Mouse (Mus musculus) retina, adult 2 months (tissue): ENCODE results near the gene Pak7.
A peak's percentile ranks its signal among the peaks of the same experiment; 100 is the strongest.
"Not testable (repeated sequence)": the region's sequence is repeated elsewhere in the genome, so short reads cannot be mapped to it uniquely, and the experiment has no call there.

ENCODE experiments used
- DNase-seq: peaks from one replicate; pipeline ENCODE4 v3.0.0-alpha.2; 2012; ENCODE audit warnings: low read depth, low spot score

Pak7 gene

DNA sequence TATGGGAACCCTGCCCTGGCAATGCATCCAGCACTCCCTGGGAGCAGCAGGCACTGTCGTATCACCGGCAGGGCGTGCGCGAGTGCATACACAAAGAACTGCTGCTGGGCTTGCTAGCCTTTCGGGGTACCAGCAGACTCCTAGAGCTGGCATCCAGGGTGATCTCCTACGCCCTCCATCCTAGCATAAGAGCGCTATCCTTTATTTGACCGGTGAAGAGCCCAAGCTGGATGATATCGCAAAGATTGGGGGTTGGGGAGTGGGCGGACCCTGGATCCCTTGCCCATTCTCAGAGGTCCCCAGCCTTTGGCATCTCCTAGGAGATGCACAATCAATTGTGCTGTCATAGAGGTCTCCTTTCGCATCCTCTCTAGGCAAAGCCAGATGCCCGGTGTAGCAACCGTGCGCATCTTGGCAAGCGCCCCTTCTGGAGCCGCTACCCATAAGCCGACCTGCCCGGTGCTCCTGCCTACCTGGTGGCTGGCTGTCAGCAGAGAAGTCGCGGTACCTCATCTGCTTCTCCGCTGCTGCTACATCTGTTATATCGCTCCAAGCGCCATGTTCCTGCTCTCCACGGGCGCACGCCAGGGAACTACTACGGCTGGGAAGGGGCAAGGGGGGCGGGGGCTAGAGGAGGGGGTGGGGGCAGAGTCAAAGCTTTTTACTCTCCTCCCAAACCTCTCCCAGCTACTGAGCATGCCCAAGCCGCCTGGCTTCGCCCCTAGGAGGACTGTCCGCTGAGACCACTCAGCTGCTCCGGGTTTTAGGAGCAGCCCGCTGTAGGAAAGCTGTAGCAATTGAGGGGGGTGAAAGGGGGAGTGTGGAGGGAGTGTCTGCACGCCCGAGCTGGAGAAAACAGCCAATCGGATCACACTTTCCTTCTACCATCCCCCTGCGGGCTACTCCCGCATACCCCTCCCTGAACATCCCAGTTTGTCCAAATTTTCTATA is at the start of gene Pak7:
TSS of gene Pak7 (minus strand) at position 787 of the 951 bp plus-strand sequence.
- peak; percentile 70 for DNase-seq

DNA sequence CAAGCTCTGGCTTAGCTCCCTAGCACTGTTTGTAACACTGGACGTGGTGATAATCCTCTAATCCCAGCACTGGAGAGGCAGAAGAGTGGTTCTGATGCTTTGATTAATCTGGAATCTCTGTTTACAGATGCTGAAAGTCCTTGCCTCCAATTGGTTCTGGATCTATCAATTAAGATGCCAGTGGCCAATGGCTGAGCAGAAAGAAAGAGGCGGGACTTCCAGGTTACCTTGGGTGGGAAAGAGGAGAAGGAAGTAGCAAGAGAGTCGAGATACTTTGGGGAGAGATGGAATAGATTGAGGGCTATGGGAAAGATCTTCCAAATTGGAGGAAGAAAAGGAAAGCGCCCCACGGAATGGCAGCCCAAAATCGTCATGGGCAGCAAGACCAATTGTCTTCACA is 37.8 kb upstream of the Pak7 start:
- no peak for DNase-seq

DNA sequence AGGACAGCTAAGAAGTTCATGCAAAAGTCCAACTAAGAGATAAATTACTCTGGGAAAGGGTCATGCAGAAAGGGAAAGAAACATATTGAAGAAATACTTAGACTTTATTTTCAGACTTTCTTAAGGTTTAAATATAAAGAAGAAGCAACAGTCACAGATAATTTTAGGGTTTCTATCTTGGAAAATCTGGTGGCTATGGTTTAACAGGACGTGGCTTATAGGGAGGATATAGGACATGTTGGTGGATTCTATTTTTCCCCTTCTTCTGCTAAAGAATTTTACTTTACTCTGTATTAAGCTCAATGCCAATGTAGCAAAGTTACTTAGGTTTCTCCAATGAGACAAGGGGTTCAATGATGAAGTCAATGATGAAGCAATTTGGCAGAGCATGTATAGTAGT is 31.8 kb upstream of the Pak7 start:
- no peak for DNase-seq

DNA sequence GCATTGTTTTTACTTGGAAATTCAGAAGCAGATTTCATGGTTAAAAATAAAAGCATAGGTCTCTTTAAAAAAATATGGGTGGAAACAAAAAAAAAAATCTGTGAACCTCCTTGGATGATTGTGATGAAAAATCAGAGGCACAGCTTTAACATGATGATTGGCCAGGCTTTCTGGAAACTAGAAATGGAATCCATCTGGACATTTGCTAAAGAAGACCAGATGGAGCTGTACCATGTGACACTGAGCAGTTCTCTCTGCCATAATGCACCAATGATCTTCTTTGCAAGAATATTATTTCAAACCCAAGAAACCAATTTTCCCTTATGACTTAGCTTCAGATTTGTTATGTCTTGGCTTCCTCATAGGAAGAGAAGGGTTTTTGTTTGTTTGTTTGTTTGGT is 28.6 kb upstream of the Pak7 start:
- no peak for DNase-seq

DNA sequence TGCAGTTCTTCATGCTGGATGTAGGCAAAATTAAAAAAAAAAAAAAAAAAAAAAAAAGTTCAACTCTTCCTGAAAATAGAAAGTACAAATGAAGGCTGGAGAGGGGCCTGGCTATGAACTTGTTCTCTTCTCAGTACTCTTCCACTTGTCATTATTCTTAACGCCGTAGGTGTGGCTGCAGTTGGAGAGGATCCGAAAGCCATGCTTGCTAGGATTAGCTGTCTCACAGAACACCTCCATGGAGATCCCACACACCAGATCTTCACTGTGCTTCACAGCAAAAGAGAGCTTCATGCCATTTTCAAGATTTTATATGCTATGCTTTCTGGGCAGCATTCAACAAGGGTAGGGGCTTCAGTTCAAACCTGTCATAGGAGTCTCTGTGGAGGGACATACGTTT is 14.8 kb upstream of the Pak7 start:
- DNase-seq: no peak

DNA sequence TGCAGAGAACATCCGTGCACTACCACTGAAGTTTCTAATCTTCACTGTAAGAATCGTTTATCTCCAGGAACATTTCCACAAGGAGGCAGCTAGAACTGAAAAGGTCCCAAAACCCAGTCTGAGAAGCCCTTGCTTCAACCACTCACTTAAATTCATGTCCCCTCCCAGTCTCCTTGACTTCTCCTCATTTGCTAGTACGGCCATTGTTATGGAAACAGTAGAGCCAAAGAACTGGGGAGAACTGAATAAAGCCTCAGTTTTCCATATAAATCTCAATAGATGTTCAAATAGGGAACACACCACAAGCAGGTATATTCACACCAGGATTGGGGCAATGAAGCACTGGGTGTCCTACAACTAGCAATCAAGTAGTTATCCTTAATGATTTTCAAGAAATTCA is 12.4 kb downstream of the Pak7 start:
- no peak for DNase-seq

DNA sequence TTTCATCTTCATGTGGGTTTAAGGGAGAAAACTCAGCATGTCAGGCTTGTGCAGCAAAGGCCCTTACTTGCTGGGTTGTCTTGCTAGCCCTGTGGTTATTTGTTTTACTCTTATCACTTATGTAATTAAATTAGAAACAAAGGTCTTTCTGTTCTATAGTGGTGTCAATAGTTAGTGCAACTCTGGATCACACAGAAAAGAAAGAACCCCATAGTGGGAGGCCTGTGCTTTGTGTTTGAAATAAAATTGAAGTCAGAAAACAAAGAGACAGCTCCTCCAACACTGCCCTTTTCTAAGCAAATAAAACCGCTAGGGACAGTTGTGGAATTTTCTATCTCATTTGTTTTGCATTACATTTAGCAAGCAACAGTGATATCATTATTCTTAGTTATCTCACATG is 15.4 kb downstream of the Pak7 start:
- no peak for DNase-seq

DNA sequence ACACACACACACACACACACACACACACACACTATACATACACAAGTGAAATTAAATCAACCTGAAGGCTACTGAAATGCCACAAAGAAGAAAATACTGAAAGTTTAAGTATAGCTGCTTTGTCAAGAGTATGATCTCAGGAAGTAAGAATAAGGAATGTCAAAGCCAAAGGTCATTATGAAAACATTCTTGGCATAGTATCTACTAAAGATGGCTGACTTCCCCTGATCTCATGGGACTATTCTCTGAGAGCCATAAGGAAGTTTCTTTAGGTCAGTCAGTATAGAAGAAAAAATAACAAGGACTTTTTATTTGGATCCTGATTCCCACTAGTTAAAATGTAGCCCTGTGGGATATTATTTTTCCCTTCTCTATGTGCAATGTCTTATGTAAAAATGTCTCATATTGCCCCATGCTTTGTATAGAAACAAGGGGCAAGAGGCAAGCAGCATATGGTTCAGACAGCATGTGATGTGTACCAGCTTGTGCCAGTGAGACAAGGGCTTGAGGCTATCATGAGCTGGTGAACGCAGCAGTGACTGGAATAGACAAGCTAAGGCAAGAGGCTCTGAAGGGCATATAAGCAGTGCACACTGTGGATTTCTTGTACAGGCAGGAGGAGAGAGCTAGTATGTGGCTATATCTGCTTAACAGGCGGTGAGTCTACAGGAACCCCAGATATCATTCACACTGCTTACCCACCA is 36.2 kb downstream of the Pak7 start:
- no peak for DNase-seq

DNA sequence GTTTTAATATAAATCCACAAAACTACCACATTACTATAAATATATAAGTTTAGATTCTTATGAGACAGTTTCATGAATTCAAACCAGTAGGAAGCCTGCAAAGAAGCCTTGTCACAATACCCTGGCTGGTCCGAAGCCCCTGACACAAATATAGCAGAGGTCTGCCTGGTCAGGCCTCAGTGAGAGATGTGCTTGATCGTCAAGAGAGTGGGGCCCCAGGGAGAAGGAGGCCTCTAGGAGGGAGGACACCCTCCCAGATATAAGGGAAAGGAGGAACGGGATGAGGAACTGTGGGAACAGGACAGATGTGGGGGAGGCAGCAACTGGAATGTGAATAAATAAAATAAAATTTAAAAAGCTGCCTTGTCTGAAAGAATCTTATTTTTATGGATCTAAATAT is 37.3 kb downstream of the Pak7 start:
- no peak for DNase-seq

DNA sequence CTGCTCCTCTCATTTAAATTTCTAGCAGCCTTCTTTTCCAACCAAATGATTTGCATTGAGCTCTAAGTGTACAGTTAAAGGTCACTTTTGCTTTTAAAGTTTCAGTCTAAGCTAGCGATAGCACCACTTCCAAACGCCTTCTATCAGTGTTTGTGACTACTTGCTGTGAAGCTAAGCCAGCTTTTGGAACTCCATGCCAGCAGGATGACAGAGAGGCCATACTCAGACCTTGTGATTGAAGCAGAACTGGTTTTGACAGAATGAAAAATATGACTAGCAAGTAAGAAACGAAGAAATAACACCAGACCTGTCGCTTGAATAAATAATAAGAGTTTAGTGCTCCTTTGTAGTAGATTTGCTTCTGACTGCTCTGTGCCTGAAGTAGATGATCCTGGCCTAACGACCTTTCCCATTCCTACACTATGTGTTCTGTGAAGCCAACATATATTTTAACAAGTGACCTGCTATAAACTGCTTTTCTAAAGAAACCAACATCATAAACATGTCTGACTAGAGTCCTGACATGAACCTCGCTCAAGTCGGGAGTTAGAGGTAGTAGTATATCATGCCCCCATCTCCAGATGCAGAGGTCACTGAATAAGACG is 38.0 kb downstream of the Pak7 start:
- DNase-seq: no peak

DNA sequence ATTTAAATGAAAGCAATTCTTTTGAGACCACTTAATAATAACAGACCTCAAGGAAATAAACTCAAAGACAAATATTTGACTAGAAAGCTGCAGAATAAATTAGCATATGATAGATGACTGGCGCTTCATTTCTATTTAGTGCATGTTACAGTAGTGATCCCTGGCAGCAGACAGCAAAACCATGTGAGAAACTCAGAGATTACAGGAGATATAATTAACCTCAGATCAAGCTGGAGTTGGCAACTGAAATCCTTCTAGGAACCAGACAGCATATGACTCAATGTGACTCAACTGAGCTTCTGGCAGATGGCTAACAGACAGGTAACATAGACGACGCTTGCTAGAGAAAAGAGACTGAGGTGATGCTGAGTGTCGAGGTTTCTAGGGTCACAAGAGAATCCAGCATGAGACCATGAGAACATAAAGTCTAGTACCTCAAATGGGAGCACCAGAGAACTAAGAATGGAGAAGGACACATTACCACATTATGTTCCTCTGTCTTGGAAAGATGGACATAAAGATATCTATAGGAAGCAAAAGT is 43.5 kb downstream of the Pak7 start:
- DNase-seq: not testable (repeated sequence)

DNA sequence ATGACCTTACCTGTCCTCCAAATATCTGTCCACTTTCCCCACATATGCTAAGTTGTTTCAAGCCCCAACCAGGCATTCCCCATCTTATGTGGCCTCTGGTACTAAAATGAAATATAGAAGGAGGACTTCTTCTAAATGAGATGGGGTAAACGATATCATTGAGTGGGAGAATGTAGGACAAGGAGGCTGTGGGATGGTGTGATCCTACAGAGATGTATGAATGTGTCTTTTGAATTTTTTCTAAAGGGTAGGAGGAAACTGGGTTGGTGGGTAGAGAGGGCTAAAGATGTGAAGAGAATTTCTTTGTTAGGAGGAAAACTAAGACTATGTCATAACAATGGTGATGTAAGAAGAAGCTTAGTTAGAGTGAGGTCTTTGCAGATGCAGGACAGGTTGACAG is 57.8 kb downstream of the Pak7 start:
- no peak for DNase-seq

DNA sequence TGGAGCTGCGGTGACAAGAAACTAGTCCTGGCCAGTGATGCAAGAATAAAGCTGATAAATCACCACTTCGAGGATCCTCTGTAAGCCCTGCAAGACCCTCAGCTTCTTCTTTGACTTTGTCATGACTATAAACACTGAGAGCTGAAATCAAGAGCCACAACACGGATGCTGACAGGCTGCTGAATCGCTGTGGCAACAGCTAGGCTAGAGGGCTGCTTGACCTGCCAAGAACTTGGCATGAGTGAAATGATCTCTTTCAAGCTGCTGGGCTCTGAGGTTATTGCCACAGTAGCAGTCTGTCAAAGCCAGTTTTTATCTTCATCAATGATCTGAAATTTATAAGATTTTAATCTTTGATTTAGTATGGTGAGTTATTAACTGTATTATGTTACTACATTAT is 62.1 kb downstream of the Pak7 start:
- no peak for DNase-seq

DNA sequence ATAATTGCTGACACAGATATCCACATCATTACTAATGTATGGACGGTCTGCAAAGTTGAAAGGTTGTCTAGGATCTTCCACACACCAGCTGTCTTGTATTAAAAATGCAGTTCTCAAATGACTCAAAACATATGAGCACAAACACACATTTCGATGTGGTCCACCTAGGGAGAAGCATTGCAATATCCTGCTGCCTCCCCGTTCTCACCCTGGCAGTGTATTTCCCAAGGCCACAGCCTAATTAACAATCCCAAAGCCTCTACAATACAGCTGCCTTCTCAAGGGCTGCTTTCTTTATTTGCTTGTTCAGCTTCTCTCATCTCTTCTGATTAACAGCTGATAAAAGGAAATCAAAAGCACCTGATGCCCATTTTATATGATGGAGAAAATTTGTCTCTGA is 78.5 kb downstream of the Pak7 start:
- no peak for DNase-seq

DNA sequence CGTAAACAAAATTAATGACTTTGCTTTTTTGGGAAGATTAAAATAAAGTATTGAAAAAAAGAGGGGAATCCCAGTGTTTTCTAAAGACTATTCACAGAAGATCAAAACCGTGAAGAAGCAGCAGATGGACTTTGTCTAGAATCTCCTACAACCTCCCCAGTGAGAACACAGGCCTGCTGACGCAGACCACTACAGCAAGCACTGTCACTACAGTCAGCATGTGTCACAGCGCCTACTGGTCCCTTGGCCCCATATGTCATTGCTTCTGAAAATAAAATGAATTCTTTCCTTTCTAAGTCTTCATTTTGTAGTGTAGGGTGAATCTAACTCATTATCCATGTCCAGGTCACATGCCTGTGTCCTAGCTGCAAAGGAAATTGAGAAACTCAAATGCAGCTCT is 79.0 kb downstream of the Pak7 start:
- no peak for DNase-seq

DNA sequence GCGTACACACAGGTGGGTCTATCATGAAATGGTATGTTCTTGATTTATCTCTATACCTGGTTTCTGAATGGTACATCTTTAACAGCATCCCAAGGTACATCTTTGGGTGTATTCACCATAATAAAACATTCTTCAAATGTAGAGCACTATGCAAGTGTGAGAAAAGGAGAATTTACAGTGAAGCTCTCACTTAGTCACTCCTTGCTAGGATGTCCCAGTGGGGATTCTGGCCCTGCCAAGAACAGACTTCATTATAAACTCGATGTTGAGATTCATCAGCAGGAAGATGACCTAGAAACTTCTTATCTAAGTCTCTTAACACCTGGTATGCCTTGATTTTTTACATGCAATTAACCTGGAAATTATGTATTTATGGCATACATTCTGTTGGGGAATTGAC is 85.6 kb downstream of the Pak7 start:
- DNase-seq: no peak

DNA sequence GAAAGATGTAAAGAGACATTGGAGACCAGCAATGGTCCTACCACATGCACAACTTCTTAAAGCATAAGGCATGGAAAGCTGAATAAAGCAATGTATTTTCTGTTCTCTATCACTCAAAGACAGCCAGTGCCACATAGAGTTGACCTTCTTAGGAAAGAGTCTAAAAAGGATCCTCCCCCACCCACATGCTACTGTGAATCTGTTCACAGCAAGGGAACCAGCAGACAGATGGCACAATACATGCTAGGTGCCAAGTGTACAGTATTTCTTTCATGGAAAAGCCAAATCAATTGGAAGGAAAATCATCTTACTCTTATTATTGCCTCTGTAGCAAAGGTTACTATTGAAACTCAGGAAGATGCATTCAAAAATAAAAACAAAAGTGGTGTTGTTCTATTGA is 86.4 kb downstream of the Pak7 start:
- DNase-seq: no peak

DNA sequence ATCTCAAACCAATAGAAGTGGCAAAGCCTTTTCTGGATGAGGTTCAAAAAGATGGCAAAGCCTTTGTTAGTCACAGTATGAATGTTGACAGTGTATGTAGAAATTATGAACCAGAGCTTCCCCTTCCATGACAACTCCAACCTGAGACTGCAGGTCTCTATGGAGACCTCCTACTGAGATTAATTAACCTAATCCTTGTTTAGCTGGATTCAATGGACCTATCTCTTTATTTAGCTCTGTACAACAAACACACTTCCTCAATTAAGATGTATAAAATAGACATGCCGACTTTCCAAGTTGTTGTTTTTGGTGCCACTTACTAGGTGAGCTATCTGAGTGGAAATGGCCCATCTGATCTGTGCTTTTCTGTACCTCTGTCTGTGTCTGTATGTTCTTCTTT is 90.4 kb downstream of the Pak7 start:
- DNase-seq: no peak

DNA sequence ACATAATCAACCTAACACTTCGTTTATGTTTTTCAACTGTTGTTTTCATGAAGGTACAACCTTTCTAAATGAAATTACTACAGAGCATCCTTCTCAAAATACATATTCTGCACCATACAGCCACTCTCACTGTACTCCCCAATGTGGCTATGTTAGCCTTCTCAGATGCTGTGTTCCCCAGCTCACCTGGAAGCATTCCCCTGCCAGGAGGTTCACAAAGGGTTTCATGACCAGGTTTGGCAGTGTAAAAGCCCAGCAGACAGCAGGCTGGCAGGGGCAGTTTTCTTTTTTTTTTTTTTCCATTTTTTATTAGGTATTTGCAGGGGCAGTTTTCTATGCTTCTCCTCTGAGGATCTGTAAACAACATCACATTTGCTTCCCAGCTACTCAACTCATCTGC is 105.7 kb downstream of the Pak7 start:
- no peak for DNase-seq

DNA sequence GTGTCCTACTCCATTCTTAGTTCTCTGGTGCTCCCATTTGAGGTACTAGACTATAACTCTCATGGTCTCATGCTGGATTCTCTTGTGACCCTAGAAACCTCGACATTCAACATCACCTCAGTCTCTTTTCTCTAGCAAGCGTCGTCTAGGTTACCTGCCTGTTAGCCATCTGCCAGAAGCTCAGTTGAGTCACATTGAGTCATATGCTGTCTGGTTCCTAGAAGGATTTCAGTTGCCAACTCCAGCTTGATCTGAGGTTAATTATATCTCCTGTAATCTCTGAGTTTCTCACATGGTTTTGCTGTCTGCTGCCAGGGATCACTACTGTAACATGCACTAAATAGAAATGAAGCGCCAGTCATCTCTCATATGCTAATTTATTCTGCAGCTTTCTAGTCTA is 145.8 kb downstream of the Pak7 start:
- DNase-seq: not testable (repeated sequence)

DNA sequence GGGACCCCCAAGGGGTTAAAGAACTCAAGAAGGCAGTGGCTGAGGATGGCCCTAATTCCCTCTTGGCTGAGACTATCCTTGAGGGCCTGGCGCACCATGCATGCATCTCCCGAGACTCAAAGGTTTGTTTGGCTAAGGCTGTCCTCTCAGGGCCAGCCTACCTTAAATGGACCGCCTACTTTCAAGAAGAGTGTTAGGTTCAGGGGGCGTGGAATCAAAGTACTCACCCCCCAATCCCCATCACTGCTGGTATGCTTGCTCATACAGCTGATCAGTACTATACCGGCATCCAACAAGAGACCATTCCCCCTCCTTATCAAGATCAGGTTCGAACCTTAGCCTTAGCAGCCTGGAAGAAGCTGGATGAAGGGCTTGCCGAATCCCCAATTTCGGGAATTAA is 156.5 kb downstream of the Pak7 start:
- no peak for DNase-seq

DNA sequence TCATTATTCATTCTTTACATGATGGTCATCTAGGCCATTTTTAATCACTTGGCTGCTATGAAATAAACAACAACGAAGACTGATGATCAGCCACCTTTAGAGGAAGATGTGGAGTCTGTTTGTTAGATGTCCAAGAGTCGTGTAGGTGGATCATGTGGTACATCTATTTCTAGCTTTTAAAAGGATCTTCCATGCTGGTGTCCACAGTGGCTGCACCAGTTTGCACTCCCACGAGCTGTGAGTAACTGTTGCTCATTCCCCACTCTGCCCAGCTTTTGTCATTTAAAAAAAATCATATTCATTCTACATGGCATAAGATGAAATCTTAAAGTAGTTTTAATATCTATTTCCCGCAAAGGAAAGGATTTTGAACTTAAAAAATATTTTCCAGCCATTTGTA is 183.7 kb downstream of the Pak7 start:
- DNase-seq: no peak
